ENCODE assay signal across 19 mouse cellular contexts in genomic region chr5:74870615-74871014, GRCm38 (mm10).
"Had no signal": no experiment of that assay in that cellular context is flagged by ENCODE, and none has a peak within 500 bp of the region (broad histone marks: within the 10 kb centered on the region; RNA-seq: fewer than 3 reads in every experiment).

No protein-coding gene starts in this region.

- H3K4me1 ChIP-seq: limb, embryonic 15.5 days; megakaryocyte, embryonic 14.5 days; midbrain, embryonic 13.5 days; neural tube, embryonic 13.5 days had no signal

- DNase-seq: kidney, adult 11 months; kidney, adult 8-10 months; kidney, postnatal 10 days; kidney, postnatal 36 days; left cerebral cortex, postnatal 4 days; liver, postnatal 0 days; retina, postnatal 1 day; right cerebral cortex, postnatal 25 days; thymus, adult 18-20 months; thymus, postnatal 36 days had no signal

- H3K4me3 ChIP-seq: intestine, embryonic 15.5 days; kidney, embryonic 15.5 days; limb, embryonic 12.5 days; limb, embryonic 15.5 days; megakaryocyte, embryonic 14.5 days; midbrain, embryonic 10.5 days; midbrain, embryonic 13.5 days; myocyte; neural tube, embryonic 13.5 days had no signal
